Mouse (Mus musculus): ENCODE results near the gene Rcan2. TPM values are rescaled to one million over a fixed set of nuclear protein-coding genes. Genes with fewer than 3 reads are reported as not detected.

Rcan2 gene
- polyA plus RNA-seq, 1 experiment from 2014 or later, result 14.5 TPM

- peaks cover 8% of the 10 kb centered on the region; the same call in 1 of the 2 replicates for H3K27me3 ChIP-seq (ENCODE audit: insufficient read depth, poor library complexity, severe bottlenecking)
- no peak overlapping the region for H3K27ac ChIP-seq
- DNase-seq (ENCODE audit: low spot score), result peak; percentile 61
- no peak overlapping the region for H3K4me3 ChIP-seq
- H3K9me3 ChIP-seq, result no peaks in the 10 kb centered on the region
- WGBS, result 81% methylated on average over 12 of the region's 12 CpGs
- no peaks in the 10 kb centered on the region for H3K36me3 ChIP-seq
- no peaks in the 10 kb centered on the region for H3K4me1 ChIP-seq
Measured at GRCm38 (mm10) chr17:44077146-44077842, 276.1 kb downstream of the Rcan2 start.

GRCm38 (mm10) chr17:44077843-44078160, 276.7 kb downstream of the Rcan2 start:
- WGBS, result 61% methylated on average over 2 of the region's 2 CpGs
- no peak for DNase-seq (ENCODE audit: low spot score)
- Histone ChIP-seq H3K27ac (no peak overlapping the region), H3K36me3 (no peaks in the 10 kb centered on the region), H3K4me1 (no peaks in the 10 kb centered on the region), H3K4me3 (no peak overlapping the region), H3K9me3 (no peaks in the 10 kb centered on the region), H3K27me3 (ENCODE audit: insufficient read depth, poor library complexity, severe bottlenecking) (peaks cover 8% of the 10 kb centered on the region; the same call in 1 of the 2 replicates)

- H3K9me3 ChIP-seq, result no peaks in the 10 kb centered on the region
- no peaks in the 10 kb centered on the region for H3K4me1 ChIP-seq
- peaks cover 8% of the 10 kb centered on the region; the same call in 1 of the 2 replicates for H3K27me3 ChIP-seq (ENCODE audit: insufficient read depth, poor library complexity, severe bottlenecking)
- peak within 1 kb of the TSS; percentile 69 for H3K27ac ChIP-seq
- no peaks in the 10 kb centered on the region for H3K36me3 ChIP-seq
- peak within 1 kb of the TSS; percentile 70 for H3K4me3 ChIP-seq
- WGBS, result 1% methylated on average over 31 of the region's 31 CpGs
- peak; percentile 85 for DNase-seq (ENCODE audit: low spot score)
Measured at GRCm38 (mm10) chr17:44078631-44079350, 277.6 kb downstream of the Rcan2 start, which contains the start of gene Enpp5. Enpp5 (plus strand) TSS chr17:44078813.

GRCm38 (mm10) chr17:44083156-44083555, 282.0 kb downstream of the Rcan2 start:
- no peak overlapping the region for H3K27ac ChIP-seq
- no peaks in the 10 kb centered on the region for H3K36me3 ChIP-seq
- DNase-seq (ENCODE audit: low spot score), result no peak
- H3K4me3 ChIP-seq, result no peak overlapping the region
- H3K4me1 ChIP-seq, result no peaks in the 10 kb centered on the region
- H3K27me3 ChIP-seq (ENCODE audit: insufficient read depth, poor library complexity, severe bottlenecking), result no peaks in the 10 kb centered on the region; the same call in 1 of the 2 replicates
- H3K9me3 ChIP-seq, result no peaks in the 10 kb centered on the region
- WGBS, result 89% methylated on average over 4 of the region's 4 CpGs

GRCm38 (mm10) chr17:44088226-44088625, 287.1 kb downstream of the Rcan2 start:
- Histone ChIP-seq H3K27ac (no peak overlapping the region), H3K27me3 (ENCODE audit: insufficient read depth, poor library complexity, severe bottlenecking) (no peaks in the 10 kb centered on the region), H3K9me3 (no peaks in the 10 kb centered on the region), H3K4me1 (no peaks in the 10 kb centered on the region), H3K36me3 (no peaks in the 10 kb centered on the region), H3K4me3 (no peak overlapping the region)
- peak; percentile 35 for DNase-seq (ENCODE audit: low spot score)
- WGBS, result 88% methylated on average over 3 of the region's 3 CpGs

Other genes with a start within 250 kb of the Rcan2 start
- 12.0 and 12.5 TPM in 2 replicates for gene Pla2g7, start 233.3 kb upstream of the Rcan2 start, polyA plus RNA-seq (2016; fragmentation: Nextera tagmentation; extraction: Ambion mirVana)
- gene Tdrd6, start 171.1 kb upstream of the Rcan2 start, polyA plus RNA-seq (2016; fragmentation: Nextera tagmentation; extraction: Ambion mirVana), result 0.04 TPM in 1 of 2 replicates, not detected in the other
- 12.5 and 19.9 TPM in 2 replicates for gene Slc25a27, start 134.1 kb upstream of the Rcan2 start, polyA plus RNA-seq (2016; fragmentation: Nextera tagmentation; extraction: Ambion mirVana)
- gene Cyp39a1, start 133.9 kb upstream of the Rcan2 start, polyA plus RNA-seq (2016; fragmentation: Nextera tagmentation; extraction: Ambion mirVana), result 14.7 and 20.2 TPM in 2 replicates

Data from heart, embryonic 10.5 days (tissue).